Mouse (Mus musculus): Measurements from ENCODE around the gene Rasgrf2. TPM values are rescaled to one million over a fixed set of nuclear protein-coding genes. Genes with fewer than 3 reads are reported as not detected.
A peak's percentile ranks its signal among the peaks of the same experiment; 100 is the strongest.

Rasgrf2 gene
- polyA plus RNA-seq, 1 experiment from 2014 or later = 0.15 TPM

DNA sequence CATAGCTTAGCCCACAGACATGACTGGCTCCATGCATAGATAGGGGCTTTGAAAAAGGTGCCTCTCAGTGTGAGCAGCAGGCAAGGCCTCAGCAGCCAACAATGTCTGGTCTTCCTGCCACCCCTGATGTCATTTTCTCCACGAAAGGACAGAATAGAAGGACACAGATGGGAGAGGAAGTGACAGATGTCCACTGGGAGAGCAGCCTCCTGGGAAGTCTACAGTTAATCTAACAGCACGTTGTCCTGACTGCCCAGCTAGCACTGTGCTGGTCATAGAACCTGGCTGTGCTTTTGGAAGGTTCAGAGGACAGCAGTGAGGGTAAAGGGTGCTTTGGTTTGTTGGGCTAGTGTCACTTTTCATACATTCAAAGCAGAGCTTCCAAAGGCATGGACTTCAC, 255.9 kb downstream of the Rasgrf2 start:
- 59% methylated on average over 2 of the region's 2 CpGs for WGBS
- Histone ChIP-seq H3K9ac (no peak overlapping the region), H3K27ac (peak overlapping the region; percentile 86)

DNA sequence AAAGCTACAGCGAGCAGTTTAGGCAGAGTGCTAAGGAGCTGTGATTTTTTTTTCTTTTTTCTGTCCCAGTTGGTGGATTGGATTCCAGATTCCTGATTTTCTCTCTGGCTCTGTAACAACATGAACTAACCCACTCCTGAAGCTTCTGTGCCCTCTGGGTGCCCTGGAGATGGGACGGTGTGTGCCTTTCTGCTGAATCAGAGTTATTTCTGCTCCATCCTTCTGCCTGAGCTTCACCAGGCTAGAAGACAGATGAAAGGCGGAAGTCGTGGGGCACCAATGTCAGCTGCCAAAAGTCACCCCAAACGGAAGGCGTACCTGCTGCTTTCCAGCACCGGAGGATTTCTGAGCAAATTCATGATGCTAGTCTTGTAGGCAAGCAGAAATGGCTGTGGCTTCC, 256.9 kb downstream of the Rasgrf2 start:
- H3K4me2 ChIP-seq = peak overlapping the region; percentile 30
- no peak for ATAC-seq (ENCODE audit: insufficient number of reproducible peaks, insufficient read depth, low FRiP score, low TSS enrichment, low read depth)
- peaks cover 20% of the 10 kb centered on the region for H3K4me1 ChIP-seq
- no peaks in the 10 kb centered on the region for H3K36me3 ChIP-seq
- H3K9me3 ChIP-seq = no peaks in the 10 kb centered on the region
- 48% methylated on average over 7 of the region's 7 CpGs for WGBS
- no peak overlapping the region for H3K9ac ChIP-seq
- H3K4me3 ChIP-seq = no peak overlapping the region
- H3K27ac ChIP-seq = peak overlapping the region; percentile 86
- no peaks in the 10 kb centered on the region for H3K27me3 ChIP-seq

More for the DNA sequence above, 255.9 kb downstream of the Rasgrf2 start:
- Histone ChIP-seq H3K4me2 (no peak overlapping the region), H3K36me3 (no peaks in the 10 kb centered on the region), H3K27me3 (no peaks in the 10 kb centered on the region), H3K9me3 (no peaks in the 10 kb centered on the region), H3K4me3 (no peak overlapping the region), H3K4me1 (peaks cover 20% of the 10 kb centered on the region)
- no peak for ATAC-seq (ENCODE audit: insufficient number of reproducible peaks, insufficient read depth, low FRiP score, low TSS enrichment, low read depth)

DNA sequence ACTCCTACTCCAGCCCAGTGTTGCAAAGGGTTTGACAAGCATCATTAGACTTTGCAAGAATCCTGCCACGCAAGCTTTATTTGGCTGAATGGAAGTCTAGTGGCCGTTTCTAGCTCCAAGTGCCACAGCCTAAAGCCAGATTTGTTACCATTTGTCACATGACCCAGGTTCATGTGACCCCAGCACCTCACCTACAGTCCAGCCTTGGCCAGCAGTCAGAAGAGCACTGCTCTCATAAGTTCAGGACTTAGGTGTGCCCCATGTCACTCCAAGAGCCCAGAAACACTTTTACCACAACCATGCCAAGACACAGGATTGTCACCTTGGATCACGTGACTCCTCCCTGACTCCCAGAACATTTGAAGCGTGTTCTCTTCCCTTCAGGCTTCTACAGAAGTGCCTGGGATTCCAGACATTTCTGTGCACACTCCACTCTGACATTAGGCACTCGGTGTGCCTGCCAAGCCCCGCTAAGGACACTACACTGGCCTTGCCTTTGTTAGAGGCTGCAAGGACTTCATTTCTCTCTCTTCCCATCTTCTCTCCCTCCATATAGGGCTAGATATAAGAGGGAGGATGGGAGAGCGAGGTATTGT, 257.6 kb downstream of the Rasgrf2 start:
- ATAC-seq (ENCODE audit: insufficient number of reproducible peaks, insufficient read depth, low FRiP score, low TSS enrichment, low read depth) = no peak
- Histone ChIP-seq H3K9ac (no peak overlapping the region), H3K4me2 (0 out of 2 replicates have a peak overlapping the region, but pooled peaks have one; percentile 9), H3K4me3 (no peak overlapping the region), H3K36me3 (no peaks in the 10 kb centered on the region), H3K4me1 (peaks cover 20% of the 10 kb centered on the region), H3K27ac (peak overlapping the region; percentile 86), H3K9me3 (no peaks in the 10 kb centered on the region), H3K27me3 (no peaks in the 10 kb centered on the region)
- 47% methylated on average over 7 of the region's 7 CpGs for WGBS

GRCm38 (mm10) chr13:91868577-91868976, 262.9 kb downstream of the Rasgrf2 start:
- H3K27me3 ChIP-seq = no peaks in the 10 kb centered on the region
- no peaks in the 10 kb centered on the region for H3K36me3 ChIP-seq
- no peak overlapping the region for H3K4me3 ChIP-seq
- no peaks in the 10 kb centered on the region for H3K4me1 ChIP-seq
- no peak overlapping the region for H3K9ac ChIP-seq
- ATAC-seq (ENCODE audit: insufficient number of reproducible peaks, insufficient read depth, low FRiP score, low TSS enrichment, low read depth) = no peak
- H3K27ac ChIP-seq = no peak overlapping the region
- H3K4me2 ChIP-seq = no peak overlapping the region
- 89% methylated on average over 1 of the region's 1 CpGs for WGBS
- no peaks in the 10 kb centered on the region for H3K9me3 ChIP-seq

DNA sequence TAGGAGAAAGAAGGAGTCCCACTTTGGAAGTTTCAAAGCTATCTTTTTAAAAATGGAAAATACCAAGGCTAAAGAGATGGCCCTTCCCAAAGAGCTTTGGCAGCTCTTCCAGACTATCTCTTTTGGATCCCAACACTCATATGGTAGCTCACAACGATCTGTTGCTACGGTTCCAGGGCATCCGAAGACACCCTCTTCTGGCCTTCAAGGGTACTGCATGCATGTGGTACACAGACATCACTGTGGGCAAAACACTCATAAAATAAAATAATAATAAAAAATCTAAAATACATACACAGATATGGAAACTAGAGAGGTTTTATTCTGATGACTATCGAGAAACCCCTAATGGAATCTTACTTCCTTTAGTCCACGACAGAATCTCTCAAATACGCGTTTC, 272.6 kb downstream of the Rasgrf2 start:
- Histone ChIP-seq H3K9ac (no peak overlapping the region), H3K4me2 (no peak overlapping the region), H3K4me3 (no peak overlapping the region), H3K27me3 (no peaks in the 10 kb centered on the region), H3K9me3 (no peaks in the 10 kb centered on the region), H3K27ac (no peak overlapping the region), H3K36me3 (no peaks in the 10 kb centered on the region), H3K4me1 (0 out of 2 replicates have a peak, but pooled peaks cover 3% of the 10 kb centered on the region)
- WGBS = 77% methylated on average over 7 of the region's 7 CpGs
- ATAC-seq (ENCODE audit: insufficient number of reproducible peaks, insufficient read depth, low FRiP score, low TSS enrichment, low read depth) = no peak

- no peak overlapping the region for H3K4me2 ChIP-seq
- H3K36me3 ChIP-seq = no peaks in the 10 kb centered on the region
- no peak overlapping the region for H3K4me3 ChIP-seq
- no peak for ATAC-seq (ENCODE audit: insufficient number of reproducible peaks, insufficient read depth, low FRiP score, low TSS enrichment, low read depth)
- H3K9ac ChIP-seq = no peak overlapping the region
- no peaks in the 10 kb centered on the region for H3K27me3 ChIP-seq
- 0 out of 2 replicates have a peak, but pooled peaks cover 3% of the 10 kb centered on the region for H3K4me1 ChIP-seq
- H3K27ac ChIP-seq = no peak overlapping the region
- WGBS = 71% methylated on average over 8 of the region's 8 CpGs
- no peaks in the 10 kb centered on the region for H3K9me3 ChIP-seq
Measured at GRCm38 (mm10) chr13:91857427-91857826, 274.0 kb downstream of the Rasgrf2 start.

- no peaks in the 10 kb centered on the region for H3K9me3 ChIP-seq
- H3K4me3 ChIP-seq = no peak overlapping the region
- H3K36me3 ChIP-seq = no peaks in the 10 kb centered on the region
- no peak for ATAC-seq (ENCODE audit: insufficient number of reproducible peaks, insufficient read depth, low FRiP score, low TSS enrichment, low read depth)
- H3K4me1 ChIP-seq = no peaks in the 10 kb centered on the region
- no peak overlapping the region for H3K27ac ChIP-seq
- H3K4me2 ChIP-seq = no peak overlapping the region
- 80% methylated on average over 3 of the region's 3 CpGs for WGBS
- H3K9ac ChIP-seq = no peak overlapping the region
- no peaks in the 10 kb centered on the region for H3K27me3 ChIP-seq
Measured at GRCm38 (mm10) chr13:91854412-91854811, 277.0 kb downstream of the Rasgrf2 start.

Other genes with a start within 250 kb of the Rasgrf2 start
- gene Gm20379, start 174.3 kb upstream of the Rasgrf2 start, polyA plus RNA-seq (2015; fragmentation: Nextera tagmentation; extraction: Ambion mirVana) = 1.3 and 1.9 TPM in 2 replicates
- 15.8 and 16.1 TPM in 2 replicates for gene Dhfr, start 223.1 kb upstream of the Rasgrf2 start, polyA plus RNA-seq (2015; fragmentation: Nextera tagmentation; extraction: Ambion mirVana)
- 32.6 and 34.0 TPM in 2 replicates for gene Msh3, start 223.3 kb upstream of the Rasgrf2 start, polyA plus RNA-seq (2015; fragmentation: Nextera tagmentation; extraction: Ambion mirVana)

Data from embryonic facial prominence, embryonic 13.5 days (tissue).